Mouse (Mus musculus) right cerebral cortex, postnatal 36 days (tissue): ENCODE measurements around the gene Clec2d.
"Not testable (repeated sequence)": the region's sequence is repeated elsewhere in the genome, so short reads cannot be mapped to it uniquely, and the experiment has no call there.

Experiments
- DNase-seq, 2 experiments: peaks; one replicate each; pipeline ENCODE4 v3.0.0; 2022; ENCODE audit warnings: low spot score in 2 of 2, mixed read lengths in 1 of 2

The Clec2d gene

DNA sequence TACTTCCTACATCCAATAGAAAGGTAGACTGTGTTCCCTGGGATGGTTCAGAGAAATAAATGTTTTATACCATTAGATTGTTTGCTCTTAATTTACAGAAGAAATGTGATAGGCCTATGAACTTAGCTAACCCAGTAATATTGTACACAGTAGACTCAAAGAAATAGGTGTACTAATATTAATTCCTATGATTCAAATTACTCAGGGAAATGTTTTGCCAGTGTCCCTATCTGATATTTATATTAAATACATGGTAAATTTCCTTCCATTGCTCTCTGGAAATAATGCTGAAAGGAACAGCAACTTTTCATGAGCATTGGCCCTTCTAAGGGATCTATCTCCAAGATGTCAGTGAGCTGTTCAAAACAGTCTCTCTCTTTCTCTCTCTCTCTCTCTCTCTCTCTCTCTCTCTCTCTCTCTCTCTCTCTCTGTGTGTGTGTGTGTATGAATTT is 6.8 kb downstream of the Clec2d start:
- DNase-seq: no peak

DNA sequence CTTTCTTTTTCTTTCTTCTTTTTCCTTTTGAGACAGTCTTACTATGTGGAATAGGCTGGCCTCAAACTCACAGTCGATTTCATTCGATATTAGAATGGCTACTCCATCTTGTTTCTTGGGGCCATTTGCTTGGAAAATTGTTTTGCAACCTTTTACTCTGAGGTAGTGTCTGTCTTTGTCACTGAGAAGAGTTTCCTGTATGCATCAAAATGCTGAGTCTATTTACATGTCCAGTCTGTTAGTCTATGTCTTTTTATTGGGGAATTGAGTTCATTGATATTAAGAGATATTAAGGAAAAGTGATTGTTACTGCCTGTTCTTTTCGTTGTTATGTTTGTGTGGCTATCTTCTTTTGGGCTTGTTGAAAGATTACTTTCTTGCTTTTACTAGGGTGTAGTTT is 7.4 kb downstream of the Clec2d start:
- not testable (repeated sequence) for DNase-seq

DNA sequence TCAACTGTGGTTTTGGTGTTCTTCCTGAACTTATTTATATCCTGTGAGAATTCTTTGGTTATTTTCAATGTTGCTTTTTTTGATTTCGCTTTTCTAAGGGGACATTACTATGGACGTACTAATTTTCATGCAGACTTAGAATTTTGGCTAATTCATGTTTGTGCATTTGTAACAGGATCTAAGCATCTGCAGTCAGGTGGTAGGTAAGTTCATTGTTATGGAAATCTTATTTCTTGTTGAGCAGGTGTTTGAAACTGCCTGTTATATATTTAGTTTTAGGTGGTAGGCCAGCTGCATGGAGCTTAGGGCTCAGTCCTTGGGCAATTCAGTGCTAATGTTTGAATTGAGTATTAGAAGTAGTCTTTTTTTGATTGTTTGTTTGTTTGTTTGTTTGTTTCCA is 13.0 kb downstream of the Clec2d start:
- DNase-seq: no peak

DNA sequence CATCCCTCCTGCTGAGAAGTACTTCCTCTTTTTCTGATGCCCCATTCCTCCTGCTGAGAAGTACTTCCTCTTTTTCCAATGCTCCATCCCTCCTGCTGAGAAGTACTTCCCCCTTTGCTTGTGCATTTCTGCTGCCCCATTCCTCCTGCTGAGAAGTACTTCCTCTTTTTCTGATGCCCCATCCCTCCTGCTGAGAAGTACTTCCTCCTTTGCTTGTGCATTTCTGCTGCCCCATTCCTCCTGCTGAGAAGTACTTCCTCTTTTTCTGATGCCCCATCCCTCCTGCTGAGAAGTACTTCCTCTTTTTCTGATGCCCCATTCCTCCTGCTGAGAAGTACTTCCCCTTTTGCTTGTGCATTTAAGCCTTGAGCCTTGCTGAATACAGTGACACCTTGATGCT is 19.7 kb downstream of the Clec2d start:
- DNase-seq: not testable (repeated sequence)

DNA sequence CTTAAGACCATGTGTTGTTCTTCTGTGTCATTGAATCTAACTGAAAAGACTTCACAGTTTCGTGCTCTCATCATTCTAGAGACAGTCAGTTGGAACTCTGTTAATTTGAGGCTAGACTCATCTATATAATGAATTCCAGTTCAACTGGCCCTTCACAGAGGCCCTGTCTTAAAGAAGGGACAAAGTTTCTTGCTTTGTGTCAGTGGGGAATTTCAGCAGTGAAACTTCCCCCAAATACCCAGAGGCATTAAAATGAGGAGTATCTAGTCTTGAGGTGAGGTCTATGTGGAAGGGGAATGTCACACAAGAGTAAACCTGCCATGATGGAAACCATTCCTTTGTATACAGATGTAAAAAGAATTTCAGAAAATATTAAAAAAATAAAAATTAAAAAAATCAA is 21.9 kb downstream of the Clec2d start:
- no peak for DNase-seq

DNA sequence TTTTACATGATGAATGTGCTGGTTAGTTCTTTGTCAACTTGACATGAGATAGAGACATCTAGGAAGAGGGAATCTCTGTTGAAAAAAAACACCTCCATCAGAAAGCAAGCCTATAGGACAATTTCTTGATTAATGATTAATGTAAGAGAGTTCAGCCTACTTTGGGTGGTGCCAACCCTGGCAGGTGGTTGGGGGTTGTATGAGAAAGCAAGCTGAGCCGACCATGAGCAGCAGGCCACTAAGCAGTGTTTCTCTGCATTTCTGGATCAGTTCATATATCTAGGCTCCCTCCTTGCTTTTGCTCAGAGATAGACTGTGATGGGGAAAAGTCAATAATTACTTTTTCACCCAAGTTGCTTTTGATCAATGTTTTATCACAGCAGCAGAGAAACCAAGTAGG is 23.9 kb downstream of the Clec2d start:
- no peak for DNase-seq

DNA sequence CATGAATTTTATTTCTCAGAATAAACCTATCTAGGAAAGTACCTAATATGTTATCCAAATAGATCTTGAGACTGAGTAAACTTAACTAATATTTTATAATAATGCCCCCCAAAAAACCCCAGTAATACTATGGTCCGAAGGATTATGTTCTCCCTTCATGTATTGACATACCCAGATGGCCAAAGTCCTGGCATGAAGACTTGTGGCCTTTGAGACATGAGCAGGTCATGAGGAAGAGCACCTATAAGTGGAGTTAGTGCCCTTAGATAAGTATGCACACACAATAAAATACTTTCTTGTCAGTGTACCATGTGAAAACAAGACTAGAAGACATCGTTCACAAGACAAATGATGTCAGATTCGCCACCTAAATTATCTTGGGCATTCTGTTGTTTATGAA is 24.4 kb downstream of the Clec2d start:
- DNase-seq: no peak

DNA sequence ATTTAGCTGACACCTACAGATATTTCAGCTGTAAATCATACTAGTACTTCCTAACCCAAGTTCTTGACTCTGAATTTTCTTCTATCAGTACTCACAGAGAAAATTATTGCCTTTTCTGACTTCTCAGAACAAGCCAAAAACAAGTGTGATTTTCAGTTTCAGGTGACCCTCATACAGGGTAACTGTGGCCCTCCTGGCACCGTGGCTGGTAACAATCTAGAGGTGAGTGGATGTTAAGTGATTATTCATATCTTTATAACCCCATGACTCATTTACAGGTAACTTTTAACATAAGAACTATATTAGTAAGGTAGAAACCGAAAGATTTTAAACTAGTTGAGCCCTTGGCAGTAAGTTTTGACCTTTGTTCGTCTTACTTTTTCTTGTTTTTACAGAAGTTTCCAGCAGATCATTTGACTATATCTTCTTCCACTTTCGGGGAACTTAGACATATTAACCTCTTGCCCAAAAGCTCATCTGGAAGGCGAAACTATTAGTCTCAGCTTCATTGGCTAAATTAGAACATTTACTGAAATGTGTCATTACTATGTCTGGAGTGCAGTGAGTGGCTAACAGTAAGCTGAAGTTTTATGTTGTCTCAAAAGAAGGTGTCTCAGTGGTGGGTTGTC is 28.6 kb downstream of the Clec2d start:
- DNase-seq: no peak

DNA sequence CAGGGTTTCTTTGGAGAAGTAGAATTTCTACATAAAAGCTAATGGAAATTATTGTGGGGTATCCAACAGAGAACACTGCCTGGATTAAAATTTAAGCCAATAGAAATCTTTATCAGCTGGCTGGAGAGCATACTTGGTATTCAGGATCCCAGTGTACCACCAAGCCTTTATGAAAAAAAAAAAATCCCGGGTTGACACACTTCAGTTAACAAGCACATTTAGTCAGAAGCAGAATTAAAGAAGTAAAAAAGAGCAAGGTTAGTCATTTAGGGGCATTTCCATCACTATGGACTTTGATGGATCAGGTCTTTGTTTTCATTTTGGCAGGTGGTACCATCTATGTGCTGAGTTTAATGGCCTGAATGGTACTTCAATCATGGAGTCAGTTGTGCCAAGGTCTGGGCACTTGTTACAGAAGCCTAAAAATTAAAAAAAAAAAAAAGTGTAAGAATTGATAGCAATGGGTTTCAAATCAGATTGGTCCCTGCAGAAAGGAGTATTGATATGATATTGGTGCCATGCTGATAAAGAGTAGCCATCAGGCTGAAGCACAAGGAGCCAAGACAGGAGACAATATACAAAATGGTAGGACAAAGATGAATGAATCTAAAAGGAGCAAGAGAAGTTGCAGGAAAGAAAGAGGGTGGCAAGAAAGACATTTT is 29.5 kb downstream of the Clec2d start:
- DNase-seq: no peak

DNA sequence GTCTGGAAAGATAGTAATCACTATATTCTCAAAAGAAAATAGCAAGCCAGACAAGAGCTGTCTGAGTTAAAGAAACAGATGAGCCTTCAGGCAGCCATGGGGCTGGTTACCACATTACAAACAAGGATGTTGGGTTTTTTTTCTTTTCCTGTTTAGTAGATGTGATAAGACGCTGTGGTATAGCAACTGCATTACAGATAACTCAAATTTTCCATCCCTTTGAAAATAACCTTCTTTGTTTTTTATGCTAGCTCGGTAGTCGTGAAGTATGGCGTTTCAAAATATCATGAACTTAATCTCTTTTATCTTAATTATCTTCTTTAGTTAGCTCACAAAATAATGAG is 30.0 kb downstream of the Clec2d start:
- DNase-seq: no peak

DNA sequence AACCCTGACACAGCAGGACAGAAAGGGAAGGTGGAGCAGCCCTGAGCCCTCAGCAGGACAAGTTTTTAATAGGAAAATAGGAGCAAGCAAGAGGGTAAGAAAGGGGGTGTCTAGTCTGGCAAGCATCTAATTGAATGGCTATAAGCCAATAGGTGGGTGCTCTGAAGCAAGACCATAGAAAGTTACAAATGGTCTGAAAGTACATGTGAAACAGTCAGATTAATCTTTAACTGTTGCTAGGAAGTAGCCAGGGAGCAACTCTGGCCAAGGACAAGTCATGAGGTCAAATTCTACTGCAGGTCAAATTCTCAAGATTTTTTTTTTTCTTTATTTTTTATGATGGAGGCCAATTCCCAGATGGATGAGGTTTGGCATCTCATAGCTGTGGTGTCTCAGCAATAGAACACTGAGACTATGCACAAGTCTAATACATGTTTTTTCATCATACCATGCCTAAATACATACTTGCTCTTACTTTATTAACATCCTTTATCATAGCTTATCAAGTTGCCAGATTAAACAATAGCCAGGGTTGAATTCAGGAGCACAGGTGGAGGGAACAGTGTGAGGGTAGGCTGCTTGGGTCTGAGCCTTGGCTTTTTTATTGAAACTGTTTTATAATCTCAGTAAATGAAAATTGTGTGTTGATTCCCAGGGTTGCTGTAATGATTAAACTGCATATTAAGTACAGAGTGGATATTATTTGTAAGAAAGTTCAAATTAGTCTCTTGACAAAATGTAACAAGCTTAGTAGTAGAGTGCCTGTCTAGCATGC is 32.2 kb downstream of the Clec2d start:
- no peak for DNase-seq

DNA sequence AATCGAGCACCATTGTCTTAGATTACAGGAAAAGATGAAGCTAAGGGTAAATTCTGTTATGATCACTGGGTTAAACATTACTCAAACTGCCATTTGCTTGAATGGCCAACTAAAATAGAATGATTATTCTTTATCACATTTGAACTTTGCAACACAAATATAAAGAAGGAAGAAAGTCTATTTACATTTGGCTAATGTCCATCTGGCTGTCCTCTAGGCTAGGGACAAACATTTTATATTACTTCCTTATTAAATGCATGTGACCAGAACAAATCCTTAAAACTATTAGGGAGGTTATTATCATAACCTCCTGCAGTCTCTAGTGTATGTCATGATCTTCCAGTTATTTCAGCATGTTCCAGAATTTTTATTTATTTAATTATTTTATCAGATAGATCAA is 33.1 kb downstream of the Clec2d start:
- DNase-seq: no peak

DNA sequence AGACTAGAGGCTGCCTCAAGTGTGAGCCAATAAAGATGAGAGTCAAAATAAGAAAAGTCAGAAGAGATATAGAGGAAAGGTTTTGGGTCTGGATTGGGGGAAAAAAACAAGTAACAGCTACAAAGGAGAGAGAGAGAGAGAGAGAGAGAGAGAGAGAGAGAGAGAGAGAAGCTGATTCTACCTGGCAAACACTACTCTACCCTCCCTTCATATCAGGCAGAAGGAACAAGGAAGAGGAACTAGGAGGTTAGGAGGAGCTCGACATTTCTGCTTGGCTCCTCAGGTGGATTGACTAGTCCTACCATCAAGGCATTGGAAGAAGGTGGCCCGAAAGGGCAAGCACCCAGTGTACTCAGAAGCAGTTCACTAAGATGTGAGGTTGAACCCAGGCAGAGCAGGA is 33.8 kb downstream of the Clec2d start:
- no peak for DNase-seq

DNA sequence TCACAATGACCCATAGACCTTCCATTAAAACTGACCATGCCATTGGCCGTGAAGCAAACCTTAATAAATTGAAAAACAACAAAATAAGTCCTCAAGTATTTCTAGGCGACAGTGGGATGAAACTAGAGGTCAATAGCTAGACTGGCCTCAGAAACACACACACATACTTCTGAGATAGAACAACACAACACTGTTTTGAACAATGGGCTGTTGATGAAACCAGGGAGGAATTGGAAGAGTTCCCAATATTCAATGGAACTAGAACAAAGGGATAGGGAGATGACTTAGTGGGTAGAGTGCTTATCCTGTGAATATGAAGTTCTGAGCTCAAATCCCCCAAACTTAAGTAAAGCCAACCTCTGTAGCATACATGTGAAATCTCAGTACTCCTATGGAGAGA is 34.6 kb downstream of the Clec2d start:
- DNase-seq: no peak

DNA sequence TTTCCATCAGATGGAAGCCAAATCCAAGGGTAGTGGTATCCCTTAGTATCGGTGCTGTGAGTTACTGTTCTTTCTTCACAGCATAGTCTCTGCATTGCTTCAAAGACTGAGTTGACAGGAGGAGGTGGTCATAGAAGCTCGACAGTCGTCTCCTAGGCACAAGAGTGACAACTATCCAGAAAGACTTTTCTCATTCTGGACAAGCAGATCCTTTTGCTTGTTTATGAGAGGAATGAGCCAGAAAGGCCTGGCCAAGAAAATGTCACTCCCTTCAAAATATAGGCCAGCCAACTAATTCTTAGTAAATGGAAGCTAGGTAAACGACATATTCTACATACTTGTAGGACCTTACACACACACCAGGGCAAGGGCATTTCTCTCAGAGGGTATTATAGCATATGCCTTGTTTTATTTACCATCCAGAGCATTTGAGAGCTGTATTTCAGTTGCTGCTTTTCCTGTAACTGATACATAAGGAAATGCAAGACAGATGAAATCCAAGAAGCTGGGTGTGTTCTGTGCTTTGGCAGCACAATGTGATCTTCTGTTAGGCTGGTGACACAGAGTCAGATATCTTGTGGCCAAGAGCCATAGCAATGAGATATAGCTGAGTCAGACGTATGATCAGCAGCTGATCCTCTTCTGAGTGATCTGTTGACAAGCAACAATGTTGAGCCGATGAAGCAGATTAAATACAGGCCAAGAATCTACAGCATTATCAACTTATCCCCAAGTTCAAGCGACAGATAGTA is 35.6 kb downstream of the Clec2d start:
- DNase-seq: no peak

DNA sequence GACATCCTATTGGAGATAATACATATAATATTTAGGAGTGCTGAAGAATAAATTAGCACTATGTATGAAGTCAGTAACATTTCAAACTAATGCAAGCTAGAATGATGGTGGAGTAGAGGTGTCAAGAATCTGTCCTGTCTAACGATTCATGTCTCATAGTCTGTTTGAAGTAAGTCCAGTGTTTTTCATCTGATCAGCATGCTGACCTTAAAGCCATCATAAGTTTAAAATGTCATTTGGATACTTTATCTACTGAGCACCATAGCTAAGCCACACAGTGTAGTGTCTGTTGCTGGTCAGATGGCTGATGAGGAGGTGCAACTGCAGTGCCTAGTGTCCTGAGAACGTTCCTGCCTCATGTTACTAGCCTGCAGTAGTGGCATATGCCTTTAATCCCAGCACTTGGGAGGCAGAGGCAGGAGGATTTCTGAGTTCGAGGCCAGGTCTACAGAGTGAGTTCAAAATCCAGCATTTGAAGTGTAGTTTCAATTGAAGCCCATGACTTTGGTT is 36.4 kb downstream of the Clec2d start:
- no peak for DNase-seq

DNA sequence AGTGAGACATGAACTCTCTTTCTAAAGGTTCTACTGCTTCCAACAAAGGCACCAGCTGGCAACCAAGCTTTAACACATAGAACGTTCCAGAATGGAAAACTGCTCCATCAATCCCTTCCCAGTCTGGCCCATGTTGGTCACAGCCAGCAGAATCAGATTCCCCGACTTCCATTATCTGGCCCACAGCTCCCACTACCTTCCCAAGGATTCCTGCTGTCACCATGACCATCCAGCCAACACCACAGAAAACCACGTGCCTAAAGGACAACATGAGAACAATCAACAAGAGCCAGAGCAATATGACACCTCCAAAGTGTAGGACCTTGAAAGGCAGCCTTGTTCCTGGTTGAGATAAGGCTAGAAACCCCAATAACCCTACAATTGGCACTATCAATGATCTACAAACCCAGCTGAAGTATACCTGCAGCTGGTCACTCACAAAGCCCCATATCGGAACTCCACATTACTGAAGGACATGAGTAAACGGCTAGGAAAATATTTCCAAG is 37.8 kb downstream of the Clec2d start:
- DNase-seq: no peak

DNA sequence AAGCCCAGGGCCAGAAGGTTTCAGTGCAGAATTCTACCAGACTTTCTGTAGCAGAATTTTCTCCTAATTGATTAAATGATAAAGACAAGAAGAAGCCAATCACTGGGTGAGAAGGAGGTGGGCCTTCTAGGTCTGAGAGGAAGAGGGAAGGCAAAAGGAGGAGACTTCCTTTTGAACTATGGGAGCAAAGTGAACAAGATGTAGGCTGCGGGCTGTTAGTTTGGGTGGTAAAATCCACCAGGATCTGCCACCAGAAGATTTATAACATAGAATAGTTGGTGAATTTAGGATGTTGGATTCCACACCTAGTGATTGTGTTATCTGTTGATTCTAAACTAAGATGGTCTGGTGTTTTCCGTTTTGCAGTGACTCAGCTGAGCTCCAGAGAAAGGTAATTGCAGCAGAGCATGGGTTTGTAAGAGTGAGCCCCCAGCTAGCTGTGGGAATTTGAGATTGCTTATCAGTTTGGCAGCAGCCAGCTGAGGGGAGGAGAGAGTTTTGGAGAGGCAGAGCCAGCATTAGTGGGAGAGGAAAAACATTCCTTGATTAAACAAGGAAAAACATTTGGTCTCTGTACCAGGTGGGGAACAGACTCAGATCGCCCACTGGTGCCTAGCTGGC is 39.6 kb downstream of the Clec2d start:
- DNase-seq: no peak

DNA sequence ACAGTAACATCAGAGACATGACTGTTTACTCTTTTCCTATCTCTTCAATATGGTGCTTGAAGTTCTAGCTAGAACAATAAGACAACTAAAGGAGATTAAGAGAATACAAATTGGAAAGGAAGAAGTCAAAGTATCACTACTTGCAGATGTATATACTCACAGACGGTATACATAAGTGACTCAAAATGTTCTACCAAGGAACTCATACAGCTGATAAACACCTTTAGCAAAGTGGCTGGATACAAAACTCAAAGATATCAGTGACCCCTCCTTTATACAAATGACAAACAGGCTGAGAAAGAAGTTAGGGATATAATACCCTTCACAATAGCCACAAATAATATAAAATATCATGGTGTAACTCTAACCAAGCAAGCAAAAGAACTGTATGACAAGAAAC is 40.6 kb downstream of the Clec2d start:
- no peak for DNase-seq

DNA sequence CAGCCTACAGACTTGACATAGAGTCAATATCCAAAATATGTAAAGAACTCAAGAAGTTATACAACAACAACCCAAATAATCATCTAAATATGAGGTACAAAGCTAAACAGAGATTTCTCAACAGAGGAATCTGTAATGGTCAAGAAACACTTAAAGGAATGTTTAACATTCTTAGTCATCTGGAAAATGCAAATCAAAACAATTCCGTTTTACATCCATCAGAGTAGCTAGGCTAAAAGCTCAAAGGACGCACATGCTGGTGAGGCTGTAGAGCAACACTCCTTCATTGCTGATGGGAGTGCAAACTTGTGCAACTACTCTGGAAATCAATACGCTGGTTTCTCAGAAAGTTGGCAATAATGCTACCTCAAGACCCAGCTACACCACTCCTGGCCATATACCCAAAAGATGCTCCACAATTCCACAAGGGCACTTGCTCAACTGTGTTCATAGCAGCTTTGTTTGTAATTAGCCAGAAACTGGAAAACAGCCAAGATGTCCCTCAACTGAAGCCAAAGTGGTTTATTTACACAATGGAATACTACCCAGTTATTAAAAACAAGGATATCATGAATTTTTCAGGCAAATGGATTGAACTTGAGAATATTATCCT is 41.9 kb downstream of the Clec2d start:
- DNase-seq: no peak

DNA sequence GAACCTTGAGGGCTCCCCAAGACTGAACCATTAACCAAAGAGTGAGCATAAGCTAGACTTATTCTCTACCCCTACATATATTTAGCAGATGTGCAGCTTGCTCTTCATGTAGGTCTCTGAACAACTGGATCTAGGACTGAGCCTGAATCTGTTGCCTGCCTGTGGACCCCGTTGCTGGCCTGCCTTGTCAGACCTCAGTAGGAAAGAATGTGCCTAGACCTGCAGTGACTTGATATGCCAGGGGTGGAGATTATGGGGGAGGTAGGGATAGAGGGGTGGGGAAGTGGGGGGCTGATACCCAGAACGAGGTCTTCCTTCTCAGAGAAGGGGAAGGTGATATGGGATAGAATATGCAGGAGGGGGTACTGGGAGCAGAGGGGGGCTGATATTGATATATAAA is 43.2 kb downstream of the Clec2d start:
- DNase-seq: no peak
